Mouse (Mus musculus) kidney, adult 2 months (tissue): ENCODE results near the gene Tsc1.

Source experiments
- CTCF ChIP-seq: fragments of 200-500 bp; conservative IDR thresholded peaks from 2 replicates; pipeline ENCODE4 v1.5.1; 2011; ENCODE audit warnings: low read depth, mild to moderate bottlenecking, control low read depth, low read length, moderate library complexity, mixed read lengths; ENCODE audit not compliant: insufficient read depth, insufficient read length
- POLR2A ChIP-seq: fragments of 200-500 bp; IDR thresholded peaks from one replicate; pipeline ENCODE4 v1.6.1; 2011; ENCODE audit warnings: low read depth, low read length, control low read depth

GRCm38 (mm10) chr2:28609851-28610250 is 31.2 kb upstream of the Tsc1 start:
- TF ChIP-seq CTCF (no peak), POLR2A (no peak)
